Mouse (Mus musculus) limb, embryonic 11.5 days (tissue): Measurements from ENCODE around the gene Wdr43. TPM values are rescaled to one million over a fixed set of nuclear protein-coding genes. Genes with fewer than 3 reads are reported as not detected.
A peak's percentile ranks its signal among the peaks of the same experiment; 100 is the strongest.

Experiments used
- ATAC-seq: fragments of 200-750 bp; cut with Nextera tagmentation; 2 replicates; pipeline ENCODE4 v1.8.0; 2017; ENCODE audit warnings: low read depth; ENCODE audit not compliant: insufficient number of reproducible peaks, low FRiP score, low TSS enrichment
- DNase-seq: peaks from one replicate; pipeline ENCODE4 v3.0.0-alpha.2; 2015; ENCODE audit warnings: low spot score
- H3K27ac ChIP-seq: fragments of 300-500 bp; sonication (generic); replicated peaks from 2 replicates; pipeline ENCODE4 v1.5.1; 2014; ENCODE audit warnings: low read depth, mild to moderate bottlenecking, low read length
- H3K27me3 ChIP-seq: fragments of 300-500 bp; sonication (generic); 2 replicates; pipeline ENCODE4 v1.6.1; 2014; ENCODE audit warnings: mild to moderate bottlenecking, low read length, mixed read lengths; ENCODE audit not compliant: control insufficient read depth, insufficient read depth
- H3K36me3 ChIP-seq: fragments of 300-500 bp; sonication (generic); 2 replicates; pipeline ENCODE4 v1.6.1; 2014; ENCODE audit warnings: mild to moderate bottlenecking, low read length, moderate library complexity, mixed read lengths; ENCODE audit not compliant: control insufficient read depth, insufficient read depth
- H3K4me1 ChIP-seq: fragments of 300-500 bp; sonication (generic); 2 replicates; pipeline ENCODE4 v1.6.1; 2014; ENCODE audit warnings: low read length, mixed read lengths; ENCODE audit not compliant: control insufficient read depth, insufficient read depth
- H3K4me2 ChIP-seq: fragments of 300-500 bp; sonication (generic); 2 replicates; pipeline ENCODE4 v1.6.1; 2014; ENCODE audit warnings: low read depth, mild to moderate bottlenecking, moderate library complexity; ENCODE audit not compliant: severe bottlenecking
- H3K4me3 ChIP-seq: fragments of 300-500 bp; sonication (generic); 2 replicates; pipeline ENCODE4 v1.5.1; 2014; ENCODE audit warnings: low read depth, low read length
- H3K9ac ChIP-seq: fragments of 300-500 bp; sonication (generic); 2 replicates; pipeline ENCODE4 v1.6.1; 2014; ENCODE audit warnings: mild to moderate bottlenecking, low read length
- H3K9me3 ChIP-seq: fragments of 300-500 bp; sonication (generic); 2 replicates; pipeline ENCODE4 v1.6.1; 2016; ENCODE audit warnings: low read length; ENCODE audit not compliant: control insufficient read depth
- WGBS: fragments of 180-500 bp; shearing (Covaris S2); extraction: QIAGEN DNeasy Blood & Tissue Kit; methylation state at CpG from one replicate; pipeline ENCODE4 v1.1.7; 2014; 5-methylcytosine and 5-hydroxymethylcytosine counted together
- polyA plus RNA-seq: library from polyadenylated mRNA; unstranded; fragments of >200 nt; fragmentation: Nextera tagmentation; extraction: Ambion mirVana; gene quantifications from 2 replicates; pipeline ENCODE4 v1.2.1, GENCODE M21; 2014

Gene Wdr43
- polyA plus RNA-seq, 1 experiment from 2014 or later: 104 TPM

DNA sequence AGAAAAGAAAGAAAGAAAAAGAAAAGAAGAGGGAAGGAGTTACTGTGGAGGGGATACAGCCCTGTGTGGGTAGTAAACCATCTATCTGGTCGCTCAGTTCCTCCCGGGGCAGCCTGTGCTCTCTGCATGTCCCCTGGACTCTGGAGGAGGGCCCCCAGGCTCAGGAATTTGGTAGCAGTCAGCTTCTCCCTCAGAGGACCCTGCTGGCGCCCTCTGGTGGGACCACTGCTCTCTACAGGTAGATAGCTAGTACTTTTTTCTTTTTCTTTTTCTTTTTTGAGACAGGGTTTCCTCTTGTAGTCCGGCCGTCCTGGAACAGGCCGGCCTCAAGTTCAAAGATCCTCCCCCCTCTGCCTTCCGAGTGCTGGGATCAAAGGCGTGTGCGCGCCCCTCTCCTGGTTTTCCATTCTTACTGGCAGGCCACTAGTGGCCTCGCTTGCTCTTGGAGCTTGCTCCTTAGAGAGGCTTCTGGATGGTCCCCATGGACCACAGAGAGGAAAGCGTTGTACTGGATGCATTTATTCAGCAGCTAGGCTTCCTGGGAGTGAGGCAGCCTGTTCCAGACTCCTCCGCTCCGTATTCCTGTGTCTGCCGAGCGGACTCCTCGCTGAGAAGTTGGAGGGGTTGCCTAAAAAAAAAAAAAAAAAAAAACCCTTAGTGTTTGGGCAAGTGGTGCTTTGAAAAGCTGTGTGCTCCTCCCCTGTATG lies 56.3 kb downstream of the Wdr43 start:
- Histone ChIP-seq H3K9me3 (no peaks in the 10 kb centered on the region), H3K36me3 (no peaks in the 10 kb centered on the region), H3K9ac (no peak overlapping the region), H3K27me3 (no peaks in the 10 kb centered on the region), H3K4me3 (no peak overlapping the region), H3K4me2 (no peak overlapping the region), H3K4me1 (no peaks in the 10 kb centered on the region), H3K27ac (no peak overlapping the region)
- WGBS: 58% methylated on average over 17 of the region's 17 CpGs
- DNase-seq (peak; percentile 77), ATAC-seq (no peak)

DNA sequence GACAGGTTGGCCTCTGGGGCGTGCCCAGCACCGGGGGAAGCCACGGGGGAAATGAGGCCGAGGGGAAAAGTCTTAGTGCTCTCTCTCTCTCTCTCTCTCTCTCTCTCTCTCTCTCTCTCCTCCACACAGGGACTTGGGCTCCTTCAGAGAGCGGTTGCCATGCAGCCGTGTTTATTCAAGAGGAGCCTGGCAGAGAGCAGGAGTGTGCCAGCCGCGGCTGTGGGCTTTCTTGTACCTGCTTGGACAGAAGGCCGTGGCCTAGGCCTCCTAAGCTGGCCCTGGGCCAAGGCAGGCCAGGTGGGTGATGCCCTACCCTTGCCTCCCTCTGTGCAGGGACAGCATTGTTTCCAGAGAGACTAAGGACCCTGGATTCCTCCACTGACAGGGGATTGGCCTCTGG lies 57.4 kb downstream of the Wdr43 start, which contains the start of gene Togaram2:
Togaram2 (plus strand) TSS at position 170 of the 400 bp plus-strand sequence.
- ATAC-seq (no peak), DNase-seq (no peak)
- H3K27ac ChIP-seq: no peak within 1 kb of the TSS
- H3K9me3 ChIP-seq: no peaks in the 10 kb centered on the region
- no peaks in the 10 kb centered on the region for H3K4me1 ChIP-seq
- H3K4me2 ChIP-seq: no peak within 1 kb of the TSS
- 77% methylated on average over 9 of the region's 9 CpGs for WGBS
- H3K9ac ChIP-seq: no peak within 1 kb of the TSS
- H3K4me3 ChIP-seq: no peak within 1 kb of the TSS
- H3K36me3 ChIP-seq: no peaks in the 10 kb centered on the region
- H3K27me3 ChIP-seq: no peaks in the 10 kb centered on the region

DNA sequence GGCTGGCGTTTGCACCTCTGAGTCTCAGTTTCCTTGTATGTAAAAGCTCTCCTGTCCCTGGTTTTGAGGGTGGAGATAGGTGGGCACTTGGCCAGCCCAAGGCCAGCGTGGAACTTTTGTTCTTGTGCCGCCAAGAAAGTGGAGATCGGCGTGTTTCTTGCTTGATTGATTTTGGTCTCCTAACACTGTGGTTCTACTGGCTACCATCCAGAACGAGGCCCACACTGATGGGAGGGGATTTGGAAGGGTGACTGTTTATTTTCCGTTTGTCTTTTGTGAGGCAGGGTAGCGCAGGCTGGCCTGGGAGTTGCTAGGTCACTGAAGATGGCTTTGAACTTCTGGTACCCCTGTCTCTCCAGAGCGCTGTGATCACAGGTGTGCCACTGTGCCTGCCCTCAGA lies 58.2 kb downstream of the Wdr43 start:
- H3K4me2 ChIP-seq: no peak overlapping the region
- H3K4me1 ChIP-seq: no peaks in the 10 kb centered on the region
- H3K4me3 ChIP-seq: no peak overlapping the region
- H3K27me3 ChIP-seq: no peaks in the 10 kb centered on the region
- H3K9me3 ChIP-seq: no peaks in the 10 kb centered on the region
- no peak overlapping the region for H3K9ac ChIP-seq
- no peaks in the 10 kb centered on the region for H3K36me3 ChIP-seq
- DNase-seq (no peak), ATAC-seq (no peak)
- H3K27ac ChIP-seq: no peak overlapping the region
- WGBS: 84% methylated on average over 9 of the region's 9 CpGs

DNA sequence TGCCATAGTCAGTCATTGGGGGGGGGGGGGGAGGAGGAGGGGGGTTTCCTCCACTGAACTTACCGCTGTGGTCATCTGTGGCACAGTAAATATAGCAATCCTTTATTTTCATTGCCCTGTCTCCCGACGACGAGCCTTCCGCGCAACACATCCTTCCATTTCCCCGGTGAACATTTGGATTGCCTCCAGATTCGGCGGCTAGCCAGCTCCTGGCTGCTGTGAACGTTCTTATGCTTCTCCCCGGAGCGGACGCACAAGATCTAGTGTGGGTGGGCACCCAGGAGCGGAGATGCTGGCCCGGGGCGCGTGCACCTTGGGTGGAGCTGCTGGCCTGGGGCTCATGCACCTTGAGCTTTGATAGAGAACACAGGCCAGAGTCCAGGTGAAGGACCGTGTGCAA lies 59.2 kb downstream of the Wdr43 start:
- 94% methylated on average over 18 of the region's 18 CpGs for WGBS
- Histone ChIP-seq H3K27me3 (no peaks in the 10 kb centered on the region), H3K36me3 (no peaks in the 10 kb centered on the region), H3K4me1 (no peaks in the 10 kb centered on the region), H3K4me3 (no peak overlapping the region), H3K27ac (no peak overlapping the region), H3K9ac (no peak overlapping the region), H3K4me2 (no peak overlapping the region), H3K9me3 (no peaks in the 10 kb centered on the region)
- DNase-seq: no peak
- no peak for ATAC-seq

DNA sequence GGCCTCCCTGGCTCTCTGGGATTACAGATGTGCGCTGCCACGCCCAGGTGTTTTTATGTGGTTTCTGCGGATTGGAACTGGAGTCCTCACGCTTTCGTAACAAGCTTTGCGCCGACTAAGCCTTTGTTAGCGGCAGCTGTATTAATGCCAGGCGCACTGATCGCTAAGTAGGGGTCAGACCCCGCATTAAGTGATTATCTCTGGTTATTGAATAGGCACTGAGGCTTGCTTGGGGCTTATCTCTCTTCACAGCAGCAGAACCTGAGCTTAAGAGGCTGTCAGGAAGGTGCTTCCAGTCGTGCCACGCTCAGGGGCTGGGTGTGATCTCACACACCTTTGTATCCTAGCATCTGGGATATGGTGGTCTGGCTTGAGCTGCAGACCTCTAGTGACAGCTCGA lies 66.0 kb downstream of the Wdr43 start:
- no peak for ATAC-seq

DNA sequence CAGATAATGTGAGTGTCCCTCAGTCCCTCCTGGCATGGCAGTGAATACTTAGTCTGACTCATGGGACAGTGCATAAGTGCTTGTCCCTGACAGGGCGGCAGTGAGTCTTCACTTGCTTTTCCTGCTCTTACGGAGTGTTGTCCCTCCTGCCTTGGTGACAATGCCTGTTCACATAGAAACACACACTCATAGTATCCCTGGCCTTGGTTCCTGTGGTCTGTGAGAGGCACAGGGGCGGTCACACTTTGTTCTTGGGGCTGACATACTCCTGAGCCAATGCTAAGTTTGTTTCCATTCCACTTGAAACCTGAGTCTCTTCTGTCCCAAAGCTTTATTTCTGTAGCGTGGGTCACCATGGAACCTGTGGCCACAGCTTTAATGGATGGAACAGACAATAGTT lies 66.7 kb downstream of the Wdr43 start:
- Histone ChIP-seq H3K4me2 (no peak overlapping the region), H3K9me3 (no peaks in the 10 kb centered on the region), H3K4me3 (no peak overlapping the region), H3K27me3 (no peaks in the 10 kb centered on the region), H3K9ac (no peak overlapping the region), H3K36me3 (no peaks in the 10 kb centered on the region), H3K27ac (no peak overlapping the region), H3K4me1 (no peaks in the 10 kb centered on the region)
- DNase-seq: no peak
- ATAC-seq: no peak
- WGBS: 77% methylated on average over 4 of the region's 4 CpGs

More for the DNA sequence above, 66.0 kb downstream of the Wdr43 start:
- Histone ChIP-seq H3K36me3 (no peaks in the 10 kb centered on the region), H3K4me3 (no peak overlapping the region), H3K9ac (no peak overlapping the region), H3K27me3 (no peaks in the 10 kb centered on the region), H3K9me3 (no peaks in the 10 kb centered on the region), H3K4me2 (no peak overlapping the region), H3K27ac (no peak overlapping the region), H3K4me1 (no peaks in the 10 kb centered on the region)
- no peak for DNase-seq
- WGBS: 74% methylated on average over 14 of the region's 14 CpGs

DNA sequence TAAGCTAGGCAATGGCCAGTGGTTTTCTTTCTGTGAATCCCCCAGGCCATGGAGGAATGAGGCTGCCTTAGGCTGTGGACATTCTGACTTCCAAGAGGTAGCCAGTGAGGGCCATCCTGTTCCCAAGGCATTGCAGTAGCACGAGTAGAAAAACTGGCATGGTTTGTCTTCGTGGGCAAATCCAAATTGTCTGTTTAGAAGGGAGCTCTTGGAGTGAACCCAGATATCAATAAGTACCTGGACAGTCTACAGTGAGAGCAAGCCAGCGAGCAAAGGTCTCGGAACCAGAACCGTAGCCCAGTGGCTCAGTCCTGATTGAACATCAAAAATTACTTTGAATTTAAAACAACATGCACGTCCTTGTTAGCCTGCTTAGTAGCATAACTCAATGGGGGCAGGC lies 67.6 kb downstream of the Wdr43 start:
- Histone ChIP-seq H3K36me3 (no peaks in the 10 kb centered on the region), H3K4me3 (no peak overlapping the region), H3K9me3 (no peaks in the 10 kb centered on the region), H3K4me1 (no peaks in the 10 kb centered on the region), H3K4me2 (no peak overlapping the region), H3K27ac (no peak overlapping the region), H3K9ac (no peak overlapping the region), H3K27me3 (no peaks in the 10 kb centered on the region)
- DNase-seq: no peak
- WGBS: 89% methylated on average over 6 of the region's 6 CpGs
- no peak for ATAC-seq

DNA sequence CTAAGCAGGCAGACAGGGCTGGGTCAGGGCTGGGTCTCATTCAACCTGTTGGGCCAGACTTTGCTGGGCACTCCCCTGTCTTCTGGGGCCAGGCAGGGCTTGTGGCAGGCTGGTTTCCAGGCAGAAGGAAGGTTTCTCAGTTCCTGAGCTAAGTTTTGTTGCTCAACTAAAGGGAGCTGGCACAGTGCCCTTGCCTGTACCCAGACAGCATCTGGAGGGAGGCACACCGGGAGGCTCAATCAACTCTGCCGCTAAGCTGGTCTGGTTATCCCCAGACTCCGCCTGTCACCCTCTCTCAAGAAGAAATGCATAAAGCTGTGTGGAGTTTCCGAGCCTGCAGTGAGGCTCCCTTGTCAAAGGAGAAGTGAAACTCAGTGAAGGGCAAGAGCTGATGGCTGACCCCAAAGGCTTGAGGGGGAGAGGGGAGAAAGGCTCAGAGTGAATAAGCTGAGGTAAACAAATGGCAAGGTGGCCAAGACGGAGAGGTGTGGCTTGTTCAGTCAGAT lies 68.5 kb downstream of the Wdr43 start:
- Histone ChIP-seq H3K9ac (no peak overlapping the region), H3K27me3 (no peaks in the 10 kb centered on the region), H3K4me2 (no peak overlapping the region), H3K36me3 (no peaks in the 10 kb centered on the region), H3K4me1 (no peaks in the 10 kb centered on the region), H3K4me3 (no peak overlapping the region), H3K27ac (no peak overlapping the region), H3K9me3 (no peaks in the 10 kb centered on the region)
- ATAC-seq: no peak
- 58% methylated on average over 5 of the region's 5 CpGs for WGBS
- no peak for DNase-seq

DNA sequence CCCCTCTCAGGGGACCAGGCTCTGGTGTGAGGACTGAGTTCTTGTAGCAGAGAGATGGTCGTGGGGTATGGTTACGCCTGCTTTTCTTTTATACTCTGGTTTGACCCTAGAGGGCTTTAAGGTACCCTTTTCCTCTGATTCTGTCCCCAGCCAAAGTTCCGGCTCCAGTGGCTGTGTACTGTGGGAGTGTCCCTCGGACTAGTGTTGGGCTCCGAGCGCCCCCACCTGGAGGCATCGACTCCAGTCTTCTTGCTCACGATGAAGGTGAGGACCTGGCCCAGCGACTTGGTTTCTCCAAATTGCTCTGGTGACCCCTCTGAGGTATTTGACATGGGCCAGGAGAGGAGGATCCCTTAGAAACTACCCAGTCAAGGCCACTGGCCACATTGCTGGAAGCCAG lies 71.7 kb downstream of the Wdr43 start:
- Histone ChIP-seq H3K36me3 (no peaks in the 10 kb centered on the region), H3K27me3 (no peaks in the 10 kb centered on the region), H3K4me1 (no peaks in the 10 kb centered on the region), H3K4me2 (no peak overlapping the region), H3K4me3 (no peak overlapping the region), H3K9ac (no peak overlapping the region), H3K9me3 (no peaks in the 10 kb centered on the region), H3K27ac (no peak overlapping the region)
- WGBS: 55% methylated on average over 9 of the region's 9 CpGs
- no peak for ATAC-seq
- no peak for DNase-seq
